Mouse (Mus musculus): ENCODE results near the gene Pitpnm1.

Pitpnm1 gene

GRCm38 (mm10) chr19:4099837-4100717 lies at the start of gene Pitpnm1:
TSS of gene Pitpnm1 (plus strand) at chr19:4099998.
- WGBS = 2% methylated on average over 53 of the region's 53 CpGs

GRCm38 (mm10) chr19:4051016-4051415 lies 48.8 kb upstream of the Pitpnm1 start:
- 92% methylated on average over 5 of the region's 5 CpGs for WGBS

GRCm38 (mm10) chr19:4051741-4052515 lies 47.9 kb upstream of the Pitpnm1 start:
- WGBS = 41% methylated on average over 10 of the region's 10 CpGs

GRCm38 (mm10) chr19:4052516-4053030 lies 47.2 kb upstream of the Pitpnm1 start:
- 67% methylated on average over 5 of the region's 5 CpGs for WGBS

GRCm38 (mm10) chr19:4054613-4055012 lies 45.2 kb upstream of the Pitpnm1 start:
- 93% methylated on average over 5 of the region's 5 CpGs for WGBS

GRCm38 (mm10) chr19:4055216-4055946 lies 44.4 kb upstream of the Pitpnm1 start:
- 75% methylated on average over 8 of the region's 8 CpGs for WGBS

- WGBS = 75% methylated on average over 15 of the region's 15 CpGs
Observed at GRCm38 (mm10) chr19:4055947-4056693, 43.7 kb upstream of the Pitpnm1 start.

- WGBS = 75% methylated on average over 4 of the region's 4 CpGs
Observed at GRCm38 (mm10) chr19:4056727-4057126, 43.1 kb upstream of the Pitpnm1 start.

- WGBS = 91% methylated on average over 13 of the region's 13 CpGs
Observed at GRCm38 (mm10) chr19:4057389-4057788, 42.4 kb upstream of the Pitpnm1 start.

GRCm38 (mm10) chr19:4057962-4058361 lies 41.8 kb upstream of the Pitpnm1 start:
- WGBS = 96% methylated on average over 7 of the region's 7 CpGs

GRCm38 (mm10) chr19:4058581-4058980 lies 41.2 kb upstream of the Pitpnm1 start:
- WGBS = 93% methylated on average over 5 of the region's 5 CpGs

GRCm38 (mm10) chr19:4059069-4059740 lies 40.6 kb upstream of the Pitpnm1 start, which contains the start of gene Gstp3:
TSS of gene Gstp3 (minus strand) at chr19:4059569.
- WGBS = 79% methylated on average over 15 of the region's 15 CpGs

- 92% methylated on average over 8 of the region's 8 CpGs for WGBS
Observed at GRCm38 (mm10) chr19:4060044-4060898, 39.5 kb upstream of the Pitpnm1 start.

GRCm38 (mm10) chr19:4060899-4061465 lies 38.8 kb upstream of the Pitpnm1 start:
- WGBS = 94% methylated on average over 6 of the region's 6 CpGs

GRCm38 (mm10) chr19:4063357-4063756 lies 36.4 kb upstream of the Pitpnm1 start:
- WGBS = 78% methylated on average over 4 of the region's 4 CpGs

GRCm38 (mm10) chr19:4064501-4064900 lies 35.3 kb upstream of the Pitpnm1 start:
- 25% methylated on average over 7 of the region's 11 CpGs for WGBS

GRCm38 (mm10) chr19:4066280-4066679 lies 33.5 kb upstream of the Pitpnm1 start:
- WGBS = 72% methylated on average over 6 of the region's 6 CpGs

- 99% methylated on average over 2 of the region's 2 CpGs for WGBS
Observed at GRCm38 (mm10) chr19:4068242-4068641, 31.6 kb upstream of the Pitpnm1 start.
